Mouse (Mus musculus) heart, postnatal 4 days (tissue): Measurements from ENCODE around the gene Ubqlnl. TPM values are rescaled to one million over a fixed set of nuclear protein-coding genes. Genes with fewer than 3 reads are reported as not detected.

Experiments used
- DNase-seq: peaks from one replicate; pipeline ENCODE4 v3.0.0; 2021
- total RNA-seq, 2 experiments: library from RNA; stranded (reverse); gene quantifications; 2 replicates each; pipeline ENCODE4 v1.2.3; 2021

Gene Ubqlnl
- total RNA-seq: not detected

GRCm38 (mm10) chr7:104150456-104150855 is at the start of gene Ubqlnl:
TSS of gene Ubqlnl (minus strand) at chr7:104150556.
- no peak for DNase-seq

- DNase-seq: peak; percentile 79
Observed at GRCm38 (mm10) chr7:104199822-104200221, 49.5 kb upstream of the Ubqlnl start.

GRCm38 (mm10) chr7:104195885-104196284 is 45.5 kb upstream of the Ubqlnl start, which contains the start of gene Olfr649:
TSS of gene Olfr649 (minus strand) at chr7:104195985.
- DNase-seq: no peak

- DNase-seq: no peak
Observed at GRCm38 (mm10) chr7:104191275-104191674, 40.9 kb upstream of the Ubqlnl start.

GRCm38 (mm10) chr7:104183292-104183691 is 32.9 kb upstream of the Ubqlnl start, which contains the start of gene Olfr648:
TSS of gene Olfr648 (minus strand) at chr7:104183392.
- no peak for DNase-seq

GRCm38 (mm10) chr7:104179074-104179473 is 28.7 kb upstream of the Ubqlnl start:
- DNase-seq: no peak

GRCm38 (mm10) chr7:104178422-104179054 is 28.2 kb upstream of the Ubqlnl start:
- DNase-seq: no peak

- no peak for DNase-seq
Observed at GRCm38 (mm10) chr7:104175085-104175484, 24.7 kb upstream of the Ubqlnl start.

GRCm38 (mm10) chr7:104169634-104170204 is 19.4 kb upstream of the Ubqlnl start:
- no peak for DNase-seq

- no peak for DNase-seq
Observed at GRCm38 (mm10) chr7:104167105-104167504, 16.7 kb upstream of the Ubqlnl start.

GRCm38 (mm10) chr7:104143179-104143578 is 7.2 kb downstream of the Ubqlnl start, which contains the start of gene Ubqln3:
TSS of gene Ubqln3 (minus strand) at chr7:104143279.
- no peak for DNase-seq

GRCm38 (mm10) chr7:104137305-104137704 is 13.1 kb downstream of the Ubqlnl start, which contains the start of gene Olfr643:
TSS of gene Olfr643 (minus strand) at chr7:104137405.
- no peak for DNase-seq

GRCm38 (mm10) chr7:104129726-104130125 is 20.6 kb downstream of the Ubqlnl start, which contains the start of gene Ubqln5:
TSS of gene Ubqln5 (minus strand) at chr7:104129826.
- no peak for DNase-seq

GRCm38 (mm10) chr7:104104757-104104972 is 45.7 kb downstream of the Ubqlnl start, which contains the start of gene Olfr646:
TSS of gene Olfr646 (plus strand) at chr7:104104873.
- no peak for DNase-seq

- DNase-seq: no peak
Observed at GRCm38 (mm10) chr7:104103913-104104756, 46.2 kb downstream of the Ubqlnl start.

Other genes starting within 250 kb of the Ubqlnl start
- not detected for gene Olfr65, start 247.1 kb downstream of the Ubqlnl start, total RNA-seq
- gene Olfr631, start 221.7 kb downstream of the Ubqlnl start, total RNA-seq: not detected
- gene Olfr632, start 216.2 kb downstream of the Ubqlnl start, total RNA-seq: not detected
- gene Olfr633, start 206.1 kb downstream of the Ubqlnl start, total RNA-seq: not detected
- gene Olfr635, start 179.4 kb downstream of the Ubqlnl start, total RNA-seq: under 1 TPM in 1 of 2 experiments, not detected in 1; 0.05 TPM
- not detected for gene Olfr638, start 151.8 kb downstream of the Ubqlnl start, total RNA-seq
- under 1 TPM in 1 of 2 experiments, not detected in 1; 0.05 TPM for gene Olfr639, start 133.3 kb downstream of the Ubqlnl start, total RNA-seq
- gene Olfr640, start 125.0 kb downstream of the Ubqlnl start, total RNA-seq: not detected
- gene Olfr641, start 115.1 kb downstream of the Ubqlnl start, total RNA-seq: not detected
- not detected for gene Olfr642, start 97.9 kb downstream of the Ubqlnl start, total RNA-seq
- gene 4930516K23Rik, start 89.1 kb downstream of the Ubqlnl start, total RNA-seq: not detected
- not detected for gene Olfr644, start 78.7 kb downstream of the Ubqlnl start, total RNA-seq
- not detected for gene Olfr645, start 65.1 kb downstream of the Ubqlnl start, total RNA-seq
- gene Olfr646, start 45.7 kb downstream of the Ubqlnl start, total RNA-seq: not detected
- not detected for gene Ubqln5, start 20.7 kb downstream of the Ubqlnl start, total RNA-seq
- not detected for gene Olfr643, start 13.2 kb downstream of the Ubqlnl start, total RNA-seq
- gene Ubqln3, start 7.3 kb downstream of the Ubqlnl start, total RNA-seq: not detected
- not detected for gene Olfm5, start 14.3 kb upstream of the Ubqlnl start, total RNA-seq
- gene Olfr648, start 32.8 kb upstream of the Ubqlnl start, total RNA-seq: under 1 TPM in 1 of 2 experiments, not detected in 1; 0.11 TPM
- not detected for gene Olfr649, start 45.4 kb upstream of the Ubqlnl start, total RNA-seq
- 1 to 10 TPM; 1.2 to 1.7 TPM for gene Trim6, start 68.2 kb upstream of the Ubqlnl start, total RNA-seq
- 1 to 10 TPM; 3.2 TPM for gene Trim34a, start 93.9 kb upstream of the Ubqlnl start, total RNA-seq
- gene Trim5, start 137.5 kb upstream of the Ubqlnl start, total RNA-seq: 1 to 10 TPM; 1.7 to 2.1 TPM
- gene Trim12a, start 164.9 kb upstream of the Ubqlnl start, total RNA-seq: 1 to 10 TPM; 5.9 to 7.5 TPM
- under 1 TPM; 0.16 to 0.21 TPM for gene Trim34b, start 178.9 kb upstream of the Ubqlnl start, total RNA-seq
- gene Trim12c, start 202.8 kb upstream of the Ubqlnl start, total RNA-seq: 1 to 10 TPM; 3.8 to 4.2 TPM
- under 1 TPM in 1 of 2 experiments, not detected in 1; 0.11 TPM for gene Trim30b, start 219.3 kb upstream of the Ubqlnl start, total RNA-seq